Mouse (Mus musculus) mouse embryonic stem cell (cell line): ENCODE measurements around the gene Ankrd34c.

Experiments used
- in situ Hi-C, 2 experiments: fragments of 300-500 bp; cut with MboI; formaldehyde crosslinking; loops; 1 replicate in 1 of 2; 3 replicates in 1 of 2; pipeline ENCODE4 v1.14.3; 2019 to 2020; ENCODE audit warnings: low sequenced_read_pairs in 2 of 2, low pct_unique_long_range_greater_than_20kb in 1 of 2, mixed read lengths in 1 of 2; ENCODE audit not compliant: unreplicated experiment in 1 of 2

The Ankrd34c gene

GRCm38 (mm10) chr9:89738295-89738694, at the start of gene Ankrd34c:
Ankrd34c (minus strand) TSS chr9:89738475.
- in situ Hi-C loops = no loop called here

GRCm38 (mm10) chr9:89787532-89787931, 49.3 kb upstream of the Ankrd34c start:
- in situ Hi-C loops = no loop called here

- in situ Hi-C loops = no loop called here
These were observed 43.2 kb upstream of the Ankrd34c start for GRCm38 (mm10) chr9:89781395-89781927.

GRCm38 (mm10) chr9:89779237-89779636, 41.0 kb upstream of the Ankrd34c start:
- in situ Hi-C loops = no loop called here

- in situ Hi-C loops = no loop called here
These were observed 32.9 kb upstream of the Ankrd34c start for GRCm38 (mm10) chr9:89771153-89771552.

GRCm38 (mm10) chr9:89762017-89762416, 23.7 kb upstream of the Ankrd34c start:
- in situ Hi-C loops = no loop called here

GRCm38 (mm10) chr9:89758569-89758968, 20.3 kb upstream of the Ankrd34c start:
- in situ Hi-C loops = no loop called here

- in situ Hi-C loops = no loop called here
These were observed 19.9 kb upstream of the Ankrd34c start for GRCm38 (mm10) chr9:89758139-89758538.

- in situ Hi-C loops = no loop called here
These were observed 19.3 kb upstream of the Ankrd34c start for GRCm38 (mm10) chr9:89757571-89757970.

- in situ Hi-C loops = no loop called here
These were observed 1.8 kb upstream of the Ankrd34c start for GRCm38 (mm10) chr9:89740041-89740440.

- in situ Hi-C loops = no loop called here
These were observed 387 bp downstream of the Ankrd34c start for GRCm38 (mm10) chr9:89737888-89738287.

GRCm38 (mm10) chr9:89736932-89737705, 1.2 kb downstream of the Ankrd34c start:
- in situ Hi-C loops = no loop called here

- in situ Hi-C loops = no loop called here
These were observed 31.4 kb downstream of the Ankrd34c start for GRCm38 (mm10) chr9:89706906-89707305.

GRCm38 (mm10) chr9:89705197-89705533, 33.1 kb downstream of the Ankrd34c start:
- in situ Hi-C loops = no loop called here

GRCm38 (mm10) chr9:89704265-89705196, 33.7 kb downstream of the Ankrd34c start, which contains the start of gene Tmed3:
Tmed3 (minus strand) TSS chr9:89705068.
- in situ Hi-C loops = no loop called here

GRCm38 (mm10) chr9:89700910-89701457, 37.3 kb downstream of the Ankrd34c start:
- in situ Hi-C loops = no loop called here

GRCm38 (mm10) chr9:89695143-89695542, 43.1 kb downstream of the Ankrd34c start:
- in situ Hi-C loops = loop anchor here in 1 of 2 experiments (25.0 kb wide), 1 partner anchor 483 kb away; the partner anchor contains the start of gene Mthfs

GRCm38 (mm10) chr9:89693670-89694069, 44.6 kb downstream of the Ankrd34c start:
- in situ Hi-C loops = loop anchor here in 1 of 2 experiments (25.0 kb wide), 1 partner anchor 481 kb away; the partner anchor contains the start of gene Mthfs

GRCm38 (mm10) chr9:89689179-89689578, 49.1 kb downstream of the Ankrd34c start:
- in situ Hi-C loops = loop anchor here in 1 of 2 experiments (25.0 kb wide), 1 partner anchor 477 kb away; the partner anchor contains the start of gene Mthfs
